Mouse (Mus musculus) layer of hippocampus, adult 18-20 months (tissue): Measurements from ENCODE around the gene Tut1. TPM values are rescaled to one million over a fixed set of nuclear protein-coding genes. Genes with fewer than 3 reads are reported as not detected.

ENCODE experiments used
- DNase-seq, 2 experiments: peaks; one replicate each; pipeline ENCODE4 v3.0.0; 2022; ENCODE audit warnings: low spot score in 2 of 2
- total RNA-seq, 2 experiments: library from RNA; stranded (reverse); gene quantifications; 2 replicates each; pipeline ENCODE4 v1.2.3; 2021

The Tut1 gene
- total RNA-seq, 2 experiments from 2014 or later = 21.9 to 22.5 TPM

DNA sequence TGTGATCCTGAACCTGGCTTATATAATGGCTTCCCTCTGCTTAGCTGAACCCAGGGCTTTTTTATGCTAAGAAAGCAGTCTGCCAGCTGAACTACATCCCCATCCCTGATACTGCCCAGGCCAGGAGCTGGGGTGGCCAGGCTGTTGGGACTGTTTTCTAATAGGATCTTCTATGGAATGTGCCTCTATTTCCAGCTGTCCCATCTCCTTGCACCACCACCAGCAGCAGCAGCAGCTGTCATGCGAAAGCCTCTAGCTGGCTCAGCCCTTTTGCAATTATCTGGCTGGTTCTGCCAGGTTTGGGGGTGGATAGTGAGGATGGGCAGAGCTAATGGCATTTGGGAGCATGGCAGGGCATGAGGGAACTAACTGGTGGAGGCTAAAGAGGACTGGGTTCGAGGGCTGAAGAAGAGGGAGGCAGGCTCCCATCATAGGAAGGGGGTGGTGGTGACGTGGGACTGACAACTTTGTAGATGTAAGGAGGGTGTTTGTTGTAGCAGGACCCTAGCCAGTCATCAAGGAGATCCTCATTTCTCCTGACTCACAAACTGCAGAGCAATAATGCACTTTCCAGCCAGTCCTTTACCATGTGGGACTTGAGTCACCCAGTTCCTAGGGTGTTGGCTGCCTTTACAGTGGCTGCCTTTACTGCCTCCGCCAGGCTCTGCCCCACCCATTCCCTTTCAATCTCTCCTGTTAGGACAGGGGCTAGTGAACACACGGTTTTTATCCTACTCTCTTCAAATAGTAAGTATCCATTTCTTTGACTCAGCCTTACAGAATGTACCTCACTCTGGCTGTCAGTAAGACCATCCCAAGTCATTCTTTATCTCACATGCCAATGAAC, 28.9 kb downstream of the Tut1 start:
- no peak for DNase-seq

DNA sequence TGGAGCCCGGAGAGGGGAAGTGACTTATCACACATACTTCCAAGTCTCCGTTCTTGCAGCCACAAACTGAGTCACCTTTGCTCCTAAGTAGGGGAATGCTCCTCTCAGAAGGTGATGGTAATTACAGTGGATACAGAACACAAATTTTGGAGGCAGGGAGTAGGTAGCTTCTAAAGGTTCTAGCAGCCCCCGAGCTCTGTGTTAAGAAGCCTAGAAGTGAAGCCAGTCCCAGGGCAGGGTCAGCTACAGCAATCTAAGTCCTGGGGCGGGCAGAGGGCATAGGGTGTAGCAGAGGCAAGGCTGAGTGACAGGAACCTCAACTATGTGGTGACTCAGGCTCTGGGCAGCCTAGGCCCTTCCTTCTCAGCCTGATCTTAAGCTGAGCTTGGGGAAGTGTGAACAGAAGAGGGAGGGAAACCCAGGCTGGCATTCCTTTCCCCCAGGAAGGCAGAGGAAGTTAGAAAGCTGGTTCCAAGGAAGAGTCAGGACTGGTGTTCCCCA, 29.6 kb downstream of the Tut1 start:
- no peak for DNase-seq

DNA sequence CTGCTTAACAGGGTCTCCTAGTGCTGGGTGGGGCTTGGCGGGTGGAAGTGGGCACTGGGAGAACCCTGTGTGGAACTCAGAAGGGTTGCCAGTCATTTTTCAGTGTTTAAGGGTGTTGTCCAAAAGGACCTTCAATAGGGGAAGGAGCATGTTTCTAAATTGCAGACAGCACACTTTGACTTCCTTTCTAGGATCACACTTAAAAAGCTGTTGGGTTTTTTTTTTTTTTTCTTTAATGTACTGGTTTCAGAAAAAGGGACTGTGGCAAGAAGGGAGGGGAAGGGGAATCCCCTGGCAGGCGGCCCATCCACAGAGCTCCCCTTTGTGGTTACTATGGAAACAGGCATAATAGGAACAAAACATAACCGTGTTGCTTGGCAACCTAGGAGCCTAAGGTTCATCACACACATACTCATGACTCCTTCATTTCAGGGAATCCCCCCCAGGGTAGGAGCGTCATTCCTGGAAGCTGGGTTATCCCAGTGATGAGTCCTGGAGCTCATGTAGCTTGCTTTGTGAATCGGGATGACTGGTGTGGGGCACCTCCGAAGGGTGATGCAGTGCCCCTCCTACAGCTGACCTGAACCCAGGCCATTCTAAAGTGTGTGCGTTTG, 30.7 kb downstream of the Tut1 start:
- peak in 1 of 2 experiments; percentile 59 for DNase-seq

DNA sequence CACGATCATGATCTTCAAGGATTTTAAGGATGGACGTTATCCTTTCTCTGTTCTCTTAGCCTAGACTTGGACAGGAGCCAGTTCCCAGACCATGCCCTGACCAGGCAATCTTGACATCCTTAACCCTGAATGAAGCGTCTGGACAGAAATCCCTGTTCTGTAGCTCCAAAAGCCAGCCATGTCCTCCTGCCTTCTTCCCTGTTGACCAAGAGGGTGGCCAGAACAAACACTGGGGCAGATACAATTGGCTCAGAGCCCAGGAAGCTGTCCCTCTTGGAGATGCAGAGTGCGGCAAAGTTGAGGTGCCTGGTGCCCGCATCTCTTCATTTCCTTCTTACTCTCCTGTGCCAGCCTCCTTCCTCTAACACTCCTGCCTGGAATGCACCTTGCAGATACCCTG, 32.2 kb downstream of the Tut1 start:
- DNase-seq = no peak

DNA sequence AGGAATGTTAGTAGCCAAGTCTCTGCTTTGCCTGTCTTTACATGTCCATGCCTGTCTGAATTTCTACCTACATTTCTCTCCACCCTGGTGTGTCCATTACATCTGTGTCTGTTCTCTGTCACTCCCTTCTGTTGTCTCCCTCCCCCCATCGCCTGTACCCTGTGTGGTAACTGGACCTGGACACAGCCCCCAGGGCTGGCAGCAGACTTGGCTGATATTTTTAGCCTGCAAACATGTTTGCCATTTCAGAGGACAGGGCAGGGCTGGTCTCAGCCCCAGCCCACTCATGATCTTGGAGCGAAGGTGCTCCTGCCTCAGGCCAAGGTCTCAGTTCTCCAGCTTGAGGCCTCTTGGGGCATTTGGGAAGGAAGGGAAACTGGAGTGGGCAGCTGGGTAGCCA, 34.2 kb downstream of the Tut1 start:
- no peak for DNase-seq

DNA sequence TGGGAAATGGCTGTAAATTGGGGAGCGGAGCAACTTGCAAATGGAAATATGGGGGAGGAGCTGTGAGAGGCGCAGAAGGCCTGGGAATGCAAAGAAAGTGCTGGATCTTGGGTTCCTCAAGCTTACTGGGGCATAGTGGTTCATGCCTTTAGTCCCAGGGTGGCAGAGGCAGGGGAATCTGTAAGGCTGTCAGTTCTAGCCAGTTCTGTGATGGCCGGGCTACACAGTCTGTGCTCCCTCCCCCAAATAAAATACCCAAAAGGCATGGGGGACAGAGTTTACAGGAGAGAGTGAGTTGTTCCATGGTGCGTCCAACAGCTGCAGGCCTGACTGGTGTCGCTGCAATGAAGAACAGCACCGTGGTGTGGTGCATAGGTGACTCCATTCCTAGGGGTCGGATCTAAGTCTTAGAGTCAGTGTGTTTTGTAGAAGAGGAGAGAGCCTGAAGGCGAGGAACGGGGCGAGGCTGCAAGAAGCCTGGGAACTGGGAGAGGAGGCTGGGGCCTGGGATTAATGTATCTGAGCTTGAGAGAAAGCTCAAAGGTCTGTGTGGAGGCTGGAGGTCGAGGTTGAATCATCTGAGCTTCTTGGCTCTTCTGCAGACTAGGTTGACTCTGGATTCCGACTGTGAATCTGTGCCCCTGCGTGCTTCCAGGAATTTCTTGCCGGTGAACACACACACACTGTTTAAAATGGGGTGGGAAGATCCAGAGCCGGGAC, 34.9 kb downstream of the Tut1 start:
- DNase-seq = no peak

DNA sequence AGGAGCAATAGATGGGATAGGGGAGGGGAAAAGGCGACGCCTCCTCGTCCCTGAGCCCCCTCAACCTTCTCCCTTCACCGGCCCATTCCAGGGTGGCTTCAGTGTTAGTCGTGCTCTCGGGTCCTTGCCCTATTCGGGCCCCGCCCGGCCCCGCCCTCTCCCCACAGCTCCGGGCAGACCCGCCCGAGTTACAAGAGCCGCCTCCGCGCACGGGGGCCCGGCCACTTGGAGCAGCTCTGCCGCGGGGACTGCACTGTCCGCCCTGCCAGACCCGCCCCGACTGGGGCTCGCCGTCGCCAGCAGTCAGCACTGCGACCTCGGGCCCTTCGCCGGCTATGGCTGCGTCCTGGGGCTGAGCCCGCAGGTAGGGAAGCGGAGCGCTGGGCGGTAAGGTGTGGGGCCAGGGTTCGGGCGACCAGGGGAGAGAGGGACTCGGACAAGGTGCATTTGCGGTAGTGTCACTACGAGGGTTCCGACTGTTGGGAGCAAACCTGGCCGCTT, 35.5 kb downstream of the Tut1 start, which contains the start of gene Ahnak:
Gene Ahnak, plus strand, starts transcription at position 219 of the 501 bp plus-strand sequence.
- no peak for DNase-seq

DNA sequence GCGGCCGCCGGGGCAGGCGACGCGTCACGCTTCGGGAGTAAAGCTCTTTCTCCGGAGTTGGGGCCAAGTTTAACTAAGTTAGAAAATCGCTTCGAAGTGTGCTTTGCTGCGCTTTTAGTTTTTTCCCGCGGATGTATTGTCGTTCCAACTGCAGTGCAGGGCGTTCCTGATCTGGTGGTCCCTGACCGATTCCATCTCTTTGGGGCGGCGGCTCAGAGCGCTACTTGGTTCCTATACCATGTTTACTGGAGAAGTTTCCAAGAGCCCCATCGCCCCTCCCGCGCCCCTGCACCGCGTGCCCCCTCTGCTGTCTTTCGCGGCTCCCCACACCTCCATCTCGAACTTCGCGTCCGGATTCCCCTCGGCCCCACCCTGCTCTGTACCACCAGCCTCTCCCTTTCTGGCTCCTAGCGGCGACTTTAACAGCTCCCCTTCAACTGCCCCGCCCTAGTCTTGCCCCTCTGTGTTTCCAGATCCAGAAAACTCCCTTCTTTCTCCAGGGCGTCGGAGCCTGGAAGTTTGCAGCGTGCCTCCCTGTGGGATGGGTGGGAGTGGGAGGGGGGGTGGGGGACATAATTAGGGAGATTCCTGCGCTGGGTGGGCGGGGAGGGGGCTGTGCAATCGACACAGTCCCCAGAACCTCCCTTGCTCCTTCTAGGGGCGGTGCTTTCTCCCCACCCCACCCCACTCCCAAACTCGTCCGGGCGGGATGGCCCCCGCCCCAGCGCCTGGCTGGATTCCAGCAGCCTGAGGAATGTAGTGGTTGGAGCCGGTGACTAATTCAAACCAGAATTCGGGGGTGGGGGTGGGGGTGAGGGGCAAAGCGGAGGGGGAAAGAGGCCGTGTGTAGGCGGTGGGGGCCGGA, 36.2 kb downstream of the Tut1 start:
- DNase-seq = no peak

DNA sequence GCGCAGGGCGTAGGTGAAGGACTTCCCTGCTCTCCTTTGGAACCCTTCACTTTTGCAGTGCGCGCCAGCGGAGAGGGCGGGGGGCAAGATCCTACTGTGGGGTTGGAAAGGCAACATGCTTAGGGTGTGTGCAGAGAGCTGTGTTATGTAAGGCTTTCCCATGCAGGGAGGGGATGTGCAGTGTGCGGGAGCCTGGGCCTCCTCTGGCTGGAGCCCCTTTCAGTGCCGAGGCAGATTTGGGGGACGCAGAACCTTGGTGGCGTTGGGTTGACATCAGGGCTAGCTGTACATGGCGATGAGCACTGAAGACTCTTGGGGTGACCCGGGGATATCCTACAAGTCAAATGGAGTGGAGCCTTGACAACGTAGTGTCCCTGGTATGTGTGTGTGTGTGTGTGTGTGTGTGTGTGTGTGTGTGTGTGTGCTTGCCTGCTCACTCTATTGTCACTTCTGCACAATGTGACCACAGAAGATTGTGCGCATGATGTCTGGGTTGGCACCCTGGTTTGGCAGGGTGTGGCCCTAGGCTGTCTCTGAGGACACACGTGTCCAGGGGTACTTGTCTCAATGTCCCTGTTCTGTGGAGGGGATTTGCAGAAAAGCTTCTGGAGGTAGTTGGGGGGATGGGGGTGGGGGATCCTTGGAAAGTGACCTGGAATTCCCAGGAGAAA, 36.9 kb downstream of the Tut1 start:
- no peak for DNase-seq

DNA sequence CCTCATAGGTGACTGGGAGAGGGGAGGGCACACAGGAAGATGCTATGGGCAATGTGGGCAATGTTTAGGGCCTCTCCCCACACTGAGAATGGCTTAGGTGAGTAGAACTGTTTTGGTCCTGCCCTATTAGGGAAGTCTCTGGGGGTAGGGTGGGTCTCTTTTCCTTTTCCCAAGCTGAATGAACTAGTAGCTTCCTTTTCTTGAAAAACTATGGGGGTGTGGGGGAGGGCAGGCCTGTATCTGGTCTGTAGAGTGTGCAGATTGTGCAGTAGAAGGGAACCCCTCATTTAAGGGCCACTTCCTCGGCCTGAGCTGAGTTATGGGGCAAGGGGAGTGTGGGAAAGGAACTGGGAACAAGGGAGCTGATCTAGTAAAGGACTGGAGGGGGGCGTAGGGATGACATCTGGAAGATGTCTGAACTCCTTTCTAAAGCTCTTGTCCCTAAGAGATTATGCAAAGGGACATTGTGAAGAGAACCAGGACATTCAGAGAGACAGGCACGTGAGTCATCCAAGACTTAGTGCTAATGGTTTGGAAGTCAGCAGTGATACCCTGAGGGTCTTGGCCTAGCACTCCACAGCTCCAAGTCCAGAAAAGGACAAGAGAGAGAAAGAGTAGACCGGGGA, 37.7 kb downstream of the Tut1 start:
- no peak for DNase-seq

DNA sequence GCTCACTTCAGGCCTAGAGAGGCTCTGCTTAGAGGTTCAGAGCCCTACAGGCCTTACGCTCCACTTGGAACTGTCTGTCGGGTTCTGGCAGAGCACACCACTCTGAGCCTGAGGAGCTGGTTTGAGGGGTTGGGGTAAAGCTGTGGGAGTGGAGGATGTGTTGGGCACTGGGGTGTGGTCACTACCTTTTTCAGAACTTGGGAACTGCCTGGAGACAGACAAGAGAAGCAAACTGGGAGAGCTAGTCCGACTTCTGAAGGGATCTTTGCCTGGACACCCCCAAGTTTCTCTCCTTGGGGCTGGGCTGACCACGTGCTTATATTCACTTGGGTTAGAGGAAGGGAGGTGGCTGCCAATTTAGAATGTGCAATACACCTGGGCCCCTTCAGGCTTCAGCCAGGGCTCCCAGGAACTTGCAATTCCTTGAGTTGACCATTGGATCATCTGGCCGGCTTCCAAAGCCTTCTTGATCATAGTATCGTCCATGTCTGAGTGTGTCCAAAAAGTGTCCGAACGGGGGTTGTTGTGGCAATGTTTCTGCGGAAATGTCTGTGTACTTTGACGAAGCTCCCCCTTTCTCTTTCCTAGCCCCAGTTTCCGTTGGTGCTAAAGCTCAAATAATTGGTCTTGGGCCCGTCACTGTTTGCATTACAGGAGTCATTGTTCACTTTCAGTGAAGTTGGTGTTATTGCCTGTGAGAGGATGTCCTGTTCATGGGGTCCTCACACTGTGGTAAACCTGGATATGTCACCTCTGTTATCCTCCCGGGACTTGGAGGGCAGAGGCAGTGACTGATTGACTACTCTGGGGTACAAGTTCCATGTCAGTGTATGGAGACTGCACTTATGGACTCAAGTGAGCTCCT, 38.5 kb downstream of the Tut1 start:
- no peak for DNase-seq

DNA sequence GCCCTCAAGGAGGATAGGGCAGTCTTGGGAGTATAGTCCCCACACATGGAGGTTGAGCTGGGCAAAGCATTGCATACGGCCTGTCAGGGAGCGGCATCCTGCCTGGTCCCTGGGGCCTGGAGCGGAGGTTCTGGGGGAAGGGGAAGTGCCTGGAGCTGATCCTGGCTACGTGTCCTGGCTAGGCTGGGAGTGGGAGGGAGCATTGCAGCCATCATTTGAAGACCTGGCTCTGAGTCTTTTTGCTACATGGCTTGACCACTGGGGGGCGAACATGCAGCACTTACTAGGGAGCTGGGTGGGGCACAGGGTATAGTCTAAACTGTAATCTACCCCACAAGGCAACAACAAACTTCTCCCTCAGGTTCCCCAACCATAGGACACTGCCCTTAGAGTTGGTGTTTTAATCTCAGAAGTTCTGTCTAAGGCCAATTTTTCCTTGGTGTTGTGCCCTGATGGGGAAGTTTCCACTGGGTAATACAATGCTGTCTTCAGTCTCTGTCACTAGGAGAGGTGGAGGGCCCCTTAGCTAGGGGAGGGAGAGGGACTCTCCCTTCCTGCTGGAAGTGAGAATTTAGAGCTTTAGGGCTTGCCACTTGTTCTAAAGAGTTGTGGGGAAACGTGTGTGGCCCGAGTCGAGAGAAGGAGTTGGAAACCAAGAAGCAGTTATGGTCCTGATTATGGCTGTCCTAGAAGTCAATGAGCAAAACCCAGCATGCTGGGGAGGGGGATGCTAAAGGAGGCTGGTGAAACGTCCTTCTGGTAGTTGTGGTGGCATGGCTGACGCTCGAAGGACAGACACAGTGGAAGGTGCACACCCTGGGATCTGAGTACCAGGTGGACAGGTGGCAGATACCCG, 39.4 kb downstream of the Tut1 start:
- DNase-seq = peak; percentile 45 to 78

DNA sequence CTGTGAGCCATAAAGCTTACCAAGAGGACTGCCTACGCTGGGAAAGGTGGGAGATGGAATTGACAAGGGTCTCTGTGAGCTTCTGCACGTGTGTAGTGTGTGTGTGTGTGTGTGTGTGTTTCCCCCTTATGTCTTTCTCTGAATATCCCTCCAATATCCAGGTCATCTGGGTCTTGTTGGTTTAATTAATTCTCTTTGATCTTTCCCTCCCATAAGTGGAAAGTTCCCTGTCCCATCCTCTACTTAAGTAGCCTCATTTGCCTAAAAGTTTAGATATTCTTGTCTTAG, 39.9 kb downstream of the Tut1 start:
- no peak for DNase-seq

DNA sequence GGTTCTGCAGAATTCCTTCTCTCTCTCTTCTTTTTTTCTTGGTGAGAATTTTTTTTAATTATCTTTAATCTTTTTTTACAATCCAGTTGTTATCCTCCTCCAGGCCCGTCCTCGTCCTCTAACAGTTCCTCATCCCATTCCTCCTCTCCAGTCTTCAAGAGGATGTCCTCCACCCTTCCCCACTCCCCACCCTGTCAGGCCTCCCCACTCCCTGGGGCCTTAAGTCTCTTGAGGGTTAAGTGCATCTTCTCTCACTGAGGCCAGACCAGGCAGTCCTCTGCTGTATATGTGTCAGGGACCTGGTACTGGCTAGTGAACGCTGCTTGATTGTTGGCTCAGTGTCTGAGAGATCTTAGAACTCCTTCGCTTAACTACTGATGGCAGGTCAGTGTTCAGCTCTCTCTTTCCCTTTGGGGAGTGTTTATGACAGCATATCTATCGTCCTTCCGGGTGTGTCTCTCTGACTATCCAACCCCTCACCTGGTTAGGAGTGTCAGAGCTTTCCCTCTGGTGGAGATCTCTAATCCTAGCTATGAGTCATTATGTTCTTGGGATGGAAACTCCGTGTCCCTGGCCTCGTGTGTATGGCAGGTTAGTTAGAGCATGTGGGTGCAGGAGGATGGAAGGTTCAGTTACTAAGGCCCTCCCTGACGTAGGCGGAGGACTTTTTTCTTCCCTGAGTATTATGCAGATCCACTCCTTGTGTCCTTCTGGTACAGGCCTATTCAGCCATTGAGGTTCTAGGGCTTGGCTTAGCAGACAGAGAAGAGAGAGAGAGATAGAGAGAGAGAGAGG, 41.4 kb downstream of the Tut1 start:
- no peak for DNase-seq

DNA sequence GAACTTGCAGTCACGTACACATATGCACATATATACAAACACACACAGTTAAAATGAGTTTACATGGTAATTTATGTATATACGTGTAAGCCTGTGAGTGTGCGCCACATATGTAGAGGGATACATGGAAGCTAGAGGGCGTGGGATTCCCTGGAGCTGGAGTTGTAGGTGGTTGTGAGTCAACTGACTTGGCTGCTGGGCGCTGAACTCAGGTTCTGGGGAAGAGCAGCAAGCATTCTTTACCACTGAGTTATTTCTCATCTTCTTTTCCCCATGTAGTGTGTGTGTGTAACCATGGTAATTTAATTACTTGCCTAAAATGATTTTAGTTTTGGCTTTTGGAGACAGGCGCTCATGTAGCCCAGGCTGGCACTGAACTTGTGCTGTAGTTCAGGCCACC, 43.0 kb downstream of the Tut1 start:
- DNase-seq = no peak

DNA sequence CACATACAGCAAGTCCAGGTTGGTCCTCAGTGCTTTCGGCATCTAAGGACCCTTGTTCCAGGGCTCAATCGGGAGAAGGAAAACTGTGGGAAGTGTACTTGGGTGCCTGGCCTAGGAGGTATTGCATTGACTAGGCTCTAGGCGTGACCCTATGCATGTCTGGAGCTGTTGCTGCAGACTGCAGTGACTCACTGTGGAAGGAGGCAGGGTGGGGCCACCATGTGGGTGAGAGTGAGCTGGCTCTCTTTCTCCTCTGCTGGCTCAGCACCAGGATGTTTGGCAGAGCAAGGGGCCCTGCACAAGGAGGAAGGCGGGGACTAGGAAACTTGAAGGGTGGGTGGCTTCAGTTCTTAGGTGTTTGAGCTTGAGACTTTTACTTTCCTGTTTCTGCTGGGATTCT, 43.9 kb downstream of the Tut1 start:
- DNase-seq = no peak

DNA sequence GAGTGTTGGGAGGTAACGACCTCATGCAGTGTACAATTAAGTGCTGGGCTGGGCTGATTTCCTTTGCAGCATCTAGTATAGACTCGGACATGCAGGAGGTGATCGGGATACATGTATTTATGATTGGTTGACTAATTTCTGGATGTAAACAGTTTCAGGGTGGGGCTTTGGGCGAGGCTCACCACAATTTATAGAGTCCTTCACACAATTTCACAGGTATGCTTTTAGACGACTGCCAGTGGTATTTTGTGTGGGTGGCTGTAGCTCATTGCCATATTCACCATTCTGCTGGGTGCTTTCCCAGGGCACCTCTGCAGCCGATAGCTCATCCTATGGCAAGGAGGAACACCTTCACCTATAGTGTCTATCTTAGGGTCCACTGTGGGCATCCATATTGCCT, 44.9 kb downstream of the Tut1 start:
- no peak for DNase-seq
